Mouse (Mus musculus) MEL (cell line): ENCODE measurements around the gene Ppp2r5b.

Source experiments
- CTCF ChIP-seq, 3 experiments: IDR thresholded peaks in 2 of 3; conservative IDR thresholded peaks in 1 of 3; 2 replicates each; pipeline ENCODE4 v1.5.1; 2011 to 2012; ENCODE audit warnings: low read length in 3 of 3, low read depth in 2 of 3, mild to moderate bottlenecking in 2 of 3, improper control_type of control experiment in 1 of 3, inconsistent platforms in 1 of 3, mixed read lengths in 1 of 3, moderate library complexity in 1 of 3; ENCODE audit not compliant: control insufficient read depth in 1 of 3, insufficient read depth in 1 of 3, poor library complexity in 1 of 3, severe bottlenecking in 1 of 3
- GATA1 ChIP-seq: IDR thresholded peaks from 2 replicates; pipeline ENCODE4 v1.6.1; 2011; ENCODE audit warnings: low read depth, low read length, improper control_type of control experiment
- MEF2A ChIP-seq: IDR thresholded peaks from 2 replicates; pipeline ENCODE4 v1.6.1; 2014; ENCODE audit warnings: low read depth, mild to moderate bottlenecking, inconsistent platforms, low read length, improper control_type of control experiment; ENCODE audit not compliant: poor library complexity, insufficient replicate concordance, severe bottlenecking; ENCODE audit errors: extremely low read depth
- POLR2A ChIP-seq, 2 experiments: IDR thresholded peaks; 2 replicates each; pipeline ENCODE4 v1.6.1; 2011 to 2012; ENCODE audit warnings: low read length in 2 of 2, mild to moderate bottlenecking in 2 of 2, control low read depth in 1 of 2, improper control_type of control experiment in 1 of 2, low read depth in 1 of 2, moderate library complexity in 1 of 2; ENCODE audit not compliant: control insufficient read depth in 1 of 2, insufficient read depth in 1 of 2, poor library complexity in 1 of 2
- POLR2AphosphoS2 ChIP-seq: IDR thresholded peaks from 2 replicates; pipeline ENCODE4 v1.6.1; 2011; ENCODE audit warnings: low read length, improper control_type of control experiment
- RAD21 ChIP-seq: IDR thresholded peaks from 2 replicates; pipeline ENCODE4 v1.6.1; 2011; ENCODE audit warnings: mild to moderate bottlenecking, low read depth, low read length, improper control_type of control experiment
- SIN3A ChIP-seq: IDR thresholded peaks from 2 replicates; pipeline ENCODE4 v1.6.1; 2012; ENCODE audit warnings: low read length, improper control_type of control experiment, inconsistent platforms
- ZC3H11A ChIP-seq: IDR thresholded peaks from 2 replicates; pipeline ENCODE4 v1.6.1; 2012; ENCODE audit warnings: low read depth, mild to moderate bottlenecking, inconsistent platforms, low read length, improper control_type of control experiment
- ZNF384 ChIP-seq: IDR thresholded peaks from 2 replicates; pipeline ENCODE4 v1.6.1; 2012; ENCODE audit warnings: low read depth, mild to moderate bottlenecking, inconsistent platforms, low read length, improper control_type of control experiment

- no peak for TF ChIP-seq RAD21
- no peak for TF ChIP-seq ZNF384
- TF ChIP-seq SIN3A: no peak
- TF ChIP-seq ZC3H11A: no peak
- no peak for TF ChIP-seq CTCF (IDR thresholded peaks at IDR 0.05 in 2 of 3, conservative IDR thresholded peaks at IDR 0.05 in 1 of 3; ENCODE audit: control insufficient read depth in 1 of 3, insufficient read depth in 1 of 3, low read depth in 2 of 3, low read length in 3 of 3, poor library complexity in 1 of 3, severe bottlenecking in 1 of 3)
- no peak for TF ChIP-seq POLR2A (IDR thresholded peaks at IDR 0.05; ENCODE audit: control insufficient read depth in 1 of 2, insufficient read depth in 1 of 2, low read depth in 1 of 2, low read length in 2 of 2, poor library complexity in 1 of 2)
- TF ChIP-seq MEF2A: no peak
- no peak for TF ChIP-seq POLR2AphosphoS2
- TF ChIP-seq GATA1: no peak
These were observed 36.4 kb upstream of the Ppp2r5b start for GRCm38 (mm10) chr19:6272053-6272452.
